Mouse (Mus musculus) frontal cortex, postnatal 10 days (tissue): ENCODE data around the gene 1700018B08Rik.

ENCODE experiments used
- DNase-seq, 2 experiments: peaks; one replicate each; pipeline ENCODE4 v3.0.0; 2022; ENCODE audit warnings: low spot score in 2 of 2, mixed read lengths in 1 of 2

1700018B08Rik gene

DNA sequence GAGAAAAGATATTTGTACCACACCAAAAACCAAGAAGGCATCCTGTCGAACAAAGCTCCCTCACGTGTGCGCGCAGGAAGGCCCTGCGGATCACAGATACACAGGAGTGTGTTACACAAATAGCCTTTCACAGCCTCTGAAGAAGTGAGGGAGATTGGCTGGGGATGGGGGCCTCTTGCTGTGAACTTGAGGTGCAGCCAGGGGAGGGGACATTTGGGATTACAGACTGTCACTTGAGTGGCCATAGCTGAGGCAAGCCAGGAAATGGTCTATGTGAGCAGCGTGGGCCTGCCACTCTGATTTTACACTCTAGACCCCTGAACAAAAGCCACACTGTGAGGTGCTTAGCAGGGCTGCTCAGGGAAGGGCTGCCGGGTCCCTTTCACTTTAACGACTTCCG, 32.4 kb downstream of the 1700018B08Rik start:
- DNase-seq: no peak

DNA sequence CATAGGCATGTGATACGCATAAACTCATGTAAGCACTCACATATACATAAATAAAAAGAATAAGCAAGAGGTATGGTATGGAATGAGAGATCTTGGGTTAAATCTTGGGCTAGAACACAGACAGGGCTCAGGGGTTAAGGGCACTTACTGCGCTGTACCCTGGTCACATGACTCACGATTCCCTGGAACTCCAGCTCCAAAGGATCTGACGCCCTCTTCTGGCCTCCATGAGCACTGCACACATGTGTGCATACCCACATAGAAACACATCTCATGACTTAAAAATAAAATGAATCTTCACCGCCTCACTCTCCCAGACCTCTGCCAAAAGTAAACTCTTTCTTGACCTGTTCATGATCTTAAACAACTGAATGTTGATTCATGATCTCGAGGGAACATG, 46.5 kb downstream of the 1700018B08Rik start:
- no peak for DNase-seq

DNA sequence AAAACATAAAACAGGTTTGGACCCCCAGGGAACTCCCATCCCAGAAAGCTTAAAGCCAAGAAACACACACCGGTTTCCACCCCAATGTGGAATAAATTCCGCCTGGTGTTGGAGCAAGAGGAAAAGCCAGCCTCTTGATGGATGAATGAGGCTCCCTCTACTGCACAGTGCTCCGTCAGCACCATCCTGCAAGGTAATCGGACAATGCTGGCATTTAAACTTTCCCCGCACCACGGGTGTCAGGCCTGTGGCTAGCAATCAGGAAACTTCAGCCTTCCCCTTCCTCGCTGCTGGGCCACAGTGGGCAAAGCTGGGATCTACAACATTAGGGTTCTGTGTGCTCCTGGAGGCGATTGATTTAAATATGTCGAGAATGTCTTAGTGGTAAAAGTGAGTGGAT, 52.5 kb downstream of the 1700018B08Rik start:
- DNase-seq: no peak

DNA sequence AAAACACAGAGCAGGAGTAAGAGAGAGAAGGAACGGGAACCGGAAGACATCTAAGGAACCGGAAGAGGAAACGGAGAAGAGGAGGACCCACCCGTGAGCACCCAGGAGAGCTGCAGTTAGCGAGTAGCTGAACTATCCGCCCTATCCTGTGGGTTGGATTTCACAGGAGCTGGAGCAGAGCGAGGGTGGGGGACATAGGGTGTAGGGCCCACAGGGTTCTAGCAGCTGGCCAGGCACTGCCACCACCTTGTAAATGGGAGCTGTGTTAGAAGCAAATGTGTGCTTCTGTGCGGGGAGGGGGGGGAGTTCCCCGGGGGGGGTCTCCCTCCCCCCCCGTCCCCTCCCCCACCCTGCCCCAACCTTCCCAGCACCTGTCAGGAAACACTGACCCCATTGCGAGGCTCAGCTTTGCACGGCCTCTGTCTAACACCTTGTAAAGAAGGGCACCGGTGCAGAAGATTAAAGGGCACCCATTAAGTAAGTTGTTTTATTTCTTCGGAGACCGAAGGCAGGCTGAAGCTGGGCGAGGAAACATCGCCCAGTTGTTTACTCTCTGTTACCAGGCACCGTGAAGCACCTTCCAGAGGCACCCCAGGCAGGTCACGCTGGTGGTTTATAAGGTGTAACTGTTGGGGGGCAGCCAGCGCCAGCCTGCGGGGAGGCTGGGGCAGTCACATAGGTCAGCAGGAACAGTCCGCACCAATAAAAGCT, 59.9 kb downstream of the 1700018B08Rik start:
- no peak for DNase-seq
